Mouse (Mus musculus): ENCODE measurements around the gene Usp6nl. TPM values are rescaled to one million over a fixed set of nuclear protein-coding genes. Genes with fewer than 3 reads are reported as not detected.

Usp6nl gene
- polyA plus RNA-seq, 1 experiment from 2014 or later, result 13.7 TPM

GRCm38 (mm10) chr2:6359645-6360044, 37.2 kb downstream of the Usp6nl start:
- no peak overlapping the region for H3K4me2 ChIP-seq
- H3K9ac ChIP-seq, result no peak overlapping the region
- H3K4me3 ChIP-seq (replicated peaks), result no peak overlapping the region
- H3K27ac ChIP-seq, result no peak overlapping the region
- peaks cover 14% of the 10 kb centered on the region for H3K4me1 ChIP-seq
- no peaks in the 10 kb centered on the region for H3K27me3 ChIP-seq
- no peak for ATAC-seq (ENCODE audit: low FRiP score)
- no peaks in the 10 kb centered on the region for H3K36me3 ChIP-seq (replicated peaks)
- no peaks in the 10 kb centered on the region for H3K9me3 ChIP-seq
- 53% methylated on average over 9 of the region's 9 CpGs for WGBS

GRCm38 (mm10) chr2:6363126-6363525, 40.7 kb downstream of the Usp6nl start:
- 81% methylated on average over 13 of the region's 13 CpGs for WGBS
- ATAC-seq (ENCODE audit: low FRiP score), result no peak
- peaks cover 20% of the 10 kb centered on the region for H3K4me1 ChIP-seq
- no peak overlapping the region for H3K27ac ChIP-seq
- H3K36me3 ChIP-seq (replicated peaks), result no peaks in the 10 kb centered on the region
- H3K9ac ChIP-seq, result no peak overlapping the region
- H3K27me3 ChIP-seq, result no peaks in the 10 kb centered on the region
- H3K4me3 ChIP-seq (replicated peaks), result no peak overlapping the region
- no peaks in the 10 kb centered on the region for H3K9me3 ChIP-seq
- no peak overlapping the region for H3K4me2 ChIP-seq

GRCm38 (mm10) chr2:6363922-6364321, 41.5 kb downstream of the Usp6nl start:
- H3K4me2 ChIP-seq, result no peak overlapping the region
- H3K4me3 ChIP-seq (replicated peaks), result no peak overlapping the region
- ATAC-seq (ENCODE audit: low FRiP score), result no peak
- no peaks in the 10 kb centered on the region for H3K27me3 ChIP-seq
- H3K9me3 ChIP-seq, result no peaks in the 10 kb centered on the region
- 95% methylated on average over 7 of the region's 7 CpGs for WGBS
- peaks cover 20% of the 10 kb centered on the region for H3K4me1 ChIP-seq
- no peak overlapping the region for H3K27ac ChIP-seq
- no peaks in the 10 kb centered on the region for H3K36me3 ChIP-seq (replicated peaks)
- H3K9ac ChIP-seq, result no peak overlapping the region

- no peak overlapping the region for H3K4me2 ChIP-seq
- no peak overlapping the region for H3K27ac ChIP-seq
- H3K4me1 ChIP-seq, result peaks cover 23% of the 10 kb centered on the region
- H3K4me3 ChIP-seq (replicated peaks), result no peak overlapping the region
- no peak overlapping the region for H3K9ac ChIP-seq
- H3K36me3 ChIP-seq (replicated peaks), result no peaks in the 10 kb centered on the region
- no peaks in the 10 kb centered on the region for H3K27me3 ChIP-seq
- no peaks in the 10 kb centered on the region for H3K9me3 ChIP-seq
- ATAC-seq (ENCODE audit: low FRiP score), result no peak
- 72% methylated on average over 9 of the region's 9 CpGs for WGBS
Observed at GRCm38 (mm10) chr2:6366521-6366928, 44.1 kb downstream of the Usp6nl start.

GRCm38 (mm10) chr2:6366973-6367372, 44.5 kb downstream of the Usp6nl start:
- ATAC-seq (ENCODE audit: low FRiP score), result no peak
- H3K9me3 ChIP-seq, result no peaks in the 10 kb centered on the region
- H3K36me3 ChIP-seq (replicated peaks), result no peaks in the 10 kb centered on the region
- 82% methylated on average over 6 of the region's 6 CpGs for WGBS
- H3K4me3 ChIP-seq (replicated peaks), result no peak overlapping the region
- H3K9ac ChIP-seq, result no peak overlapping the region
- H3K4me1 ChIP-seq, result peaks cover 23% of the 10 kb centered on the region
- H3K27ac ChIP-seq, result no peak overlapping the region
- no peaks in the 10 kb centered on the region for H3K27me3 ChIP-seq
- H3K4me2 ChIP-seq, result no peak overlapping the region

- no peaks in the 10 kb centered on the region for H3K36me3 ChIP-seq (replicated peaks)
- H3K4me1 ChIP-seq, result peaks cover 23% of the 10 kb centered on the region
- no peak overlapping the region for H3K9ac ChIP-seq
- H3K9me3 ChIP-seq, result no peaks in the 10 kb centered on the region
- WGBS, result 94% methylated on average over 6 of the region's 6 CpGs
- no peaks in the 10 kb centered on the region for H3K27me3 ChIP-seq
- H3K4me2 ChIP-seq, result no peak overlapping the region
- no peak overlapping the region for H3K4me3 ChIP-seq (replicated peaks)
- ATAC-seq (ENCODE audit: low FRiP score), result no peak
- no peak overlapping the region for H3K27ac ChIP-seq
Observed at GRCm38 (mm10) chr2:6367497-6367896, 45.0 kb downstream of the Usp6nl start.

- Histone ChIP-seq H3K27ac (no peak overlapping the region), H3K27me3 (no peaks in the 10 kb centered on the region), H3K4me1 (peaks cover 9% of the 10 kb centered on the region; the same call in 1 of the 2 replicates), H3K4me2 (no peak overlapping the region), H3K4me3 (replicated peaks) (no peak overlapping the region), H3K9me3 (no peaks in the 10 kb centered on the region), H3K36me3 (replicated peaks) (no peaks in the 10 kb centered on the region), H3K9ac (no peak overlapping the region)
- 70% methylated on average over 14 of the region's 14 CpGs for WGBS
- no peak for ATAC-seq (ENCODE audit: low FRiP score)
Observed at GRCm38 (mm10) chr2:6374216-6374615, 51.7 kb downstream of the Usp6nl start.

- Histone ChIP-seq H3K9ac (no peak overlapping the region), H3K4me3 (replicated peaks) (no peak overlapping the region), H3K27ac (no peak overlapping the region), H3K36me3 (replicated peaks) (no peaks in the 10 kb centered on the region), H3K9me3 (no peaks in the 10 kb centered on the region), H3K4me1 (peaks cover 2% of the 10 kb centered on the region; the same call in 1 of the 2 replicates), H3K27me3 (no peaks in the 10 kb centered on the region), H3K4me2 (no peak overlapping the region)
- 93% methylated on average over 8 of the region's 8 CpGs for WGBS
- ATAC-seq (ENCODE audit: low FRiP score), result no peak
Observed at GRCm38 (mm10) chr2:6376071-6376470, 53.6 kb downstream of the Usp6nl start.

- Histone ChIP-seq H3K9me3 (no peaks in the 10 kb centered on the region), H3K27me3 (no peaks in the 10 kb centered on the region), H3K4me3 (replicated peaks) (no peak overlapping the region), H3K4me2 (no peak overlapping the region), H3K9ac (no peak overlapping the region), H3K27ac (no peak overlapping the region), H3K36me3 (replicated peaks) (no peaks in the 10 kb centered on the region), H3K4me1 (peaks cover 2% of the 10 kb centered on the region; the same call in 1 of the 2 replicates)
- WGBS, result 83% methylated on average over 4 of the region's 4 CpGs
- no peak for ATAC-seq (ENCODE audit: low FRiP score)
Observed at GRCm38 (mm10) chr2:6376941-6377340, 54.5 kb downstream of the Usp6nl start.

- Histone ChIP-seq H3K27me3 (no peaks in the 10 kb centered on the region), H3K27ac (no peak overlapping the region), H3K4me2 (no peak overlapping the region), H3K9me3 (no peaks in the 10 kb centered on the region), H3K9ac (no peak overlapping the region), H3K4me1 (peaks cover 5% of the 10 kb centered on the region; the same call in 1 of the 2 replicates), H3K36me3 (replicated peaks) (no peaks in the 10 kb centered on the region), H3K4me3 (replicated peaks) (no peak overlapping the region)
- no peak for ATAC-seq (ENCODE audit: low FRiP score)
- WGBS, result 79% methylated on average over 8 of the region's 8 CpGs
Observed at GRCm38 (mm10) chr2:6378590-6379205, 56.2 kb downstream of the Usp6nl start.

GRCm38 (mm10) chr2:6379731-6380212, 57.3 kb downstream of the Usp6nl start:
- WGBS, result 89% methylated on average over 8 of the region's 8 CpGs
- Histone ChIP-seq H3K27me3 (no peaks in the 10 kb centered on the region), H3K9me3 (no peaks in the 10 kb centered on the region), H3K9ac (no peak overlapping the region), H3K4me1 (0 out of 2 replicates have a peak, but pooled peaks cover 3% of the 10 kb centered on the region), H3K36me3 (replicated peaks) (no peaks in the 10 kb centered on the region), H3K4me3 (replicated peaks) (no peak overlapping the region), H3K4me2 (no peak overlapping the region), H3K27ac (no peak overlapping the region)
- no peak for ATAC-seq (ENCODE audit: low FRiP score)

- Histone ChIP-seq H3K9me3 (no peaks in the 10 kb centered on the region), H3K27me3 (no peaks in the 10 kb centered on the region), H3K27ac (no peak overlapping the region), H3K4me3 (replicated peaks) (no peak overlapping the region), H3K36me3 (replicated peaks) (no peaks in the 10 kb centered on the region), H3K9ac (no peak overlapping the region), H3K4me1 (0 out of 2 replicates have a peak, but pooled peaks cover 3% of the 10 kb centered on the region), H3K4me2 (no peak overlapping the region)
- WGBS, result 86% methylated on average over 9 of the region's 9 CpGs
- no peak for ATAC-seq (ENCODE audit: low FRiP score)
Observed at GRCm38 (mm10) chr2:6380401-6380800, 57.9 kb downstream of the Usp6nl start.

Data from forebrain, embryonic 12.5 days (tissue).